Mouse (Mus musculus): Measurements from ENCODE around the gene Dst.

Dst gene

DNA sequence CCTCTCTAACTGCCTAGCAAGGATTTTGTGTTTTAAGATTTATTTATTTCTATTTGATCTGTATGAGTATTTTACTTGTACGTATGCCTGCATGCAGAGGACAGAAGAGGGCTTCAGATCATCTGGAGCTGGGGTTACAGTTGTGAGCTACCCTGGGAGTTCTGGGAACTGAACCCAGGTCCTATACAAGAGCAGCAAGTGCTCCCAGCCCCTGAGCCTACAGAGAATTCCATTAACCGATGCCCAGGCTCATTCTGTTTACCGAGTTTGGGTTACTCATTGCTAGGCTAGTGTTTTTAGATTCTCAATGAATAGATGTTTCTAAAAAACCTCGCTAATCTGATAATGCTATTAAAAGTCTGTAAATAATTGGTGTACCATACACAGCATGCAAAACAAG, 67.3 kb downstream of the Dst start:
- no peak for DNase-seq (ENCODE audit: low read depth, low spot score)

DNA sequence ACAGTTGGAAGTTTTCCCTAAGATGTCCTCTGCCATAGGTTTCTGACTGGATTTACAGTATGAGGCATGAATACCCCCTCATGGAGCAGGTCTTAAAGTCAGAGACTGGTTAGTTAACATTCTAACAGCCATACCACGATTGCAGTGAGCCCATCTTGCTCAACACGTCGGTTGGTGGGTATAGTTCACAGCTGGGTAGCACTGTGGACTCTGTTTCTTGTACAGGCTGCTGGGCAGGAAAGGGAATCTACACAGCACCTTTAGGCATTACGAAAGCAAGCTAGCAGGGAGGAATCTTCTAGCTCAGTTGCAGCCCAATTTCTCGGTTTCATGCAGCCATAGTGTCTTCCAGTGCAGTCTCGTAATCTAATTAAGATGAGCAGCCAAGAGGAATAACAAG, 69.8 kb downstream of the Dst start:
- no peak for DNase-seq (ENCODE audit: low read depth, low spot score)

DNA sequence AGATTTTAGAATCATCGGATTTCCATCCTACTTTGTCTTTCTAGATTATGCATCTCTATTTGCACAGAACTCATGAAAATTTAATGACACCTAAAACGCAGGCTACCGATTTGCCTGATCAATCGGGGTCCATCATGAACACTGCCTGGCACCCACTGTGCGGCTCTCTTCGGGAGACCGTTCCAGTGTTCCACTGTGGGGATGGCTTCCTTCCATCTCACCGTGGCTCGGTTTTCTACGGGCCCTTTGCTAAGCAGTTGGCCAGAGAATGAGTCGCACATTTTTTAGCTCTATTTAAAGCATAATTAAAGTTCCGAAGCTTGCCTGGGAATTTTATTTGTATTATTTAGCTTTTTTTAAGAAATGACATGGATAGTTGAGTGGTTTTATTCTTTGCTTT, 72.4 kb downstream of the Dst start:
- no peak for DNase-seq (ENCODE audit: low read depth, low spot score)

DNA sequence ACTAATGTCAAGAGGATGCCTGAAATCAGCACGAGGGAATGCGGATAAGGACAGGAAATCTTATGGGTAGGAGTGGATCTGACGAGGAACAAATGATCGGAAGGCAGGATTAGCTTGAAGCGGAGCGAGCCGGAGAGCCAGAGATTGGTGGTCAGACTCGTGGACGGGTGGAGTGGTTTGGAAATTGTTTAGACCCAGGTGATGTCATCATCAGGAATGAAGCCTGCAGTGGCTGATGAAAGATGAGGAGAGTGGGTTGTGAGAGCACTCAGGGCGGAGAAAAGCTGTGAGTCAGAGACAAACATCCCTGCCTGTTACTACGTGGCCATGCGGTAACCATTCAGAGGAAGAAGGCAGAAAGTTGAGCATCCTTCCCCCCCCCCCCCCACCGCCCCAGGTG, 81.6 kb downstream of the Dst start:
- DNase-seq (ENCODE audit: low read depth, low spot score): no peak

DNA sequence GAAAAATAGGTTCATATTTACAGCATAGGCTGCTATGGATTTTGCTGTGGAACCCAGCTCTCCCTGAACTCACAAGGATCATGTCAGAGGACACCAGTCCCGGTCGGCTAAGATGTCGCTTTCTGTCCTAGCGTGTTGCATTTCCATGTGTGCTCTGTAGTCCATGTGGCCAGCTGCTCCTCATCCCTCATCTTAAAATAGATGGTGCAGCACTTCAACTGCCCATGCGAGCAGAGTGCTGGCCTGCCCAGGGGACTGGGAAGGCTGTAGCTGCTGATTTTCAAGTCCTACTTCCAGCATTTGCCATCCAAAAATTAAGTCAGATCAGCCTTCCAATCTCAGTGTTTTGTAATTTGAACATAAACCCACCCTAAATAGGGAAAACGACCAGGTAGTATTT, 83.0 kb downstream of the Dst start:
- DNase-seq (ENCODE audit: low read depth, low spot score): peak; percentile 39

DNA sequence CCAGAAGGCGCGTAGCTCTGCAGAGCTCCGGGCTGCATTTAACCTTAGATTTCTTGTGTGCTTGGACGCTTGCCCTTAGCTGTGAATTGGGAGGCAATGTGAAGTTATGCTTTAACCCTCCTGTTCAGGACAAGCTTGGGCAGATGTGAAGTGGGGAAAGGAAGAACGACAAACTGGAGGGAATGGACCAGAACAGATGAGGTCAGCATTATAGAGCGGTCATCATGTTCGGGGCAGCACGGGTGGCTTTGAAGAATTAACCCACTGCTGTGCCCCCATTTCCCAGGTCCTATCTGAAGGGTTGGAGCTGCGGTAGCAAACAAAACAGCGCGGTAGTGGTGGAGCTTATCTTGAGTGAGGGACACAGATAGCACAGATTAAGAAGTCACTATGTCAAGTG, 84.8 kb downstream of the Dst start:
- DNase-seq (ENCODE audit: low read depth, low spot score): no peak

DNA sequence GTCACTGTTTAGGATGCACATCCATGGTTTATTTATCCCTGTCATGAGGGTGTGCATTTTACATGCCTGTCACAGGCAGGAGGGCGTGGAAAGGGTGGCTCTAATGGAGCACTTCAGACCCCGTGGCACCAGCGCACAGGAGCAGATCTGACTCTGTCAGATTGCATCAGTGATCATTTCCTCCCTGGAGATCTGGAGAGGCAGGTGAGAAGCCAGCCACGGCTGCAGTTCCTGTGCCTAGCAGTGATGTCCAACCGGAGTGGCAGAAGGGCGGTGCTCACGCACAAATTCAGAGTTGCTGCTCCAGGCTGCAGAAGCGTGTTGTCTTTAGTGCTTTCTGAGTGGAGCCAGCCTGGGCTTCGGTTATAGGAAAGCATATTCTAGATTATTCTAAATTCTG, 86.2 kb downstream of the Dst start:
- no peak for DNase-seq (ENCODE audit: low read depth, low spot score)

DNA sequence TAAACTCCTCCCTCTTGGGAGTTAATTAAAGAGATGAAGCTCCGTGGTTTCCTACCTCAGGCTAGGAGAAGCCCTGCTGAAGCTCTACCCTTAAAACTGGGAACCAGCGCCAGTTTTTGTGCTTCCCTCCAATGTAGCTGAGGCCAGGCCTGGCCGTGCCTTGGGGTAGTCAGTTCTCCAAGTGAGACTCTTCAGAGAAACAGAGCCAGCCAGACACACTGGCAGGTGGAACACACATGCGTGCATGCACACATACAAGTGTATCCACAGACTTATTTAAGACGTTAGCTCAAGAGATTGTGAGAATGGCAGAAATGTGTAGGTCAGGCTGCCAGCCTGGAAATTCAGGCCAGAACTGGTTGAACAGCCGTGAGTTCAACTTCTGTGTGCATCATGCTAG, 87.4 kb downstream of the Dst start:
- DNase-seq (ENCODE audit: low read depth, low spot score): no peak

DNA sequence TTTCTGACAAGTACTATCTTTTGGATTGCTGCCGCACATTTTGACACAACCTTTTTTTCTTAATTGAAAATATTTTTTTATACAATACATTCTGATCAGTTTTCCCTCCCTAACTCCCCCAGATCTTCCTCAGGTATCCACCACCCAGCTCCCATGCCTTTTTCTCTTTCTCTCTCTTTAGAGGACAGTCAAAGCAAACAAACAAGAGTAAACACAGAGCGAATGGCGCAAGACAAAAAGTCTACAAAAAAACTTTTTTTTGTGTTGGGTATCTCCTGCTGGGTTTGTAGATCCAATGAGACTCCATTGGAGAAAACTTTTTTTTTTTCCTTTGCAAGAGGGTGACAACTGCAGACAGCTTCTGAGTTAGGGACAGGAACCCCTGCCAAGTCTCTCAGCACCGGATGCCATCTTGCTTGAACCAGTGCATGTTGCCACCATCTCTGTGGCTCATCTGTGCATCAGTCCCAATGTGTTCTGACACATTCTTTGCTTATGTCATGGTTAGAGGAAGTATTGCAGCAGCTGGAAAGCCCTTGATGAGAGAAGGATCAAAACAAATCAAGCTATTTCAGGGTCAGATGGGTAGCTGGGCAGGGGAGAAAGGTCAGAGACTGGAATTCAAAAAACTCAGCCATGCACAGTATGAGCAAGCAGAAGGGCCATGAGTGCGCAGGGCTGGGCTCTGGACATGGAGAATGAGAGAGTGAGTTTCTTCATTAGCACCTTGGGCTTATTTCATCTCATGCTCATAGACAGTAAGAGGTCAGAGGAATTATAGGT, 88.3 kb downstream of the Dst start:
- peak; percentile 51 for DNase-seq (ENCODE audit: low read depth, low spot score)

DNA sequence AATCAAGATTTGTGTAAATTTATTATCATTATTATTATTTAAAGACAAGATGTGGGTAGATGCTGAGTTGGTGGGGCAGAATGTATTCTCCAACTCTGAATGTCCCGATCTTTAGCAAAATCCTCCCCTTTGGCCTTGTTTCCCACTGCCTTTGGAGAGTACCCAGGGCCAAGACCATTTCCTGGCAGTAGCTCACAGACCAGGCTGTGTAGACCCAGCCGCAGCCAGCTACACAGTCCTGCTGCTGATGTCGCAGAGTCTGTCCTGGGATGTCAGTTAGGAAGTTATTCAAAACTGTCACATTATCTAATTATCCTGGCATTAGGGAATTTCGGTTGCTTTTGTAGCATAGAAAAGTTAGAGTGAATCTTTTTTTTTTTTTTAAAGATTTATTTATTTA, 94.3 kb downstream of the Dst start:
- no peak for DNase-seq (ENCODE audit: low read depth, low spot score)

DNA sequence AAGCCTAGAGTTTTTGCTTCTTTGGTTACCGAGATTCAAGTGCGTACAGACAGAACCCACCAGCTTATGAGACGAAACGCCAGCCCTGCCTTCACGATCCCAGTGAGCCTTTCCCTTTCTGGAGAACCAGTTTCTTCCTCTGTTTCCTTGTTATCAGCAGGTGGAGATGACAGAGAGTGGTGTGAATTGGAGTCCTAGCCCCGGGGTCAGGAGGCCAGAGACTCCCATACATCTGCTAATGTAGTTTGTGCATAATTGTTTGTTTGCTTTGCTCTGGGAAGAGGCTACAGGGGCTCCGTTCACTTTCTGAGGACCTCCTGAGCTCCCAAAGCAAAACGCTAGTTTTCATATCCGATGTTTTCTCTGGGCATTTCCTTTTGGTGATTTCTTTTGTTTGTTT, 94.9 kb downstream of the Dst start:
- DNase-seq (ENCODE audit: low read depth, low spot score): no peak

DNA sequence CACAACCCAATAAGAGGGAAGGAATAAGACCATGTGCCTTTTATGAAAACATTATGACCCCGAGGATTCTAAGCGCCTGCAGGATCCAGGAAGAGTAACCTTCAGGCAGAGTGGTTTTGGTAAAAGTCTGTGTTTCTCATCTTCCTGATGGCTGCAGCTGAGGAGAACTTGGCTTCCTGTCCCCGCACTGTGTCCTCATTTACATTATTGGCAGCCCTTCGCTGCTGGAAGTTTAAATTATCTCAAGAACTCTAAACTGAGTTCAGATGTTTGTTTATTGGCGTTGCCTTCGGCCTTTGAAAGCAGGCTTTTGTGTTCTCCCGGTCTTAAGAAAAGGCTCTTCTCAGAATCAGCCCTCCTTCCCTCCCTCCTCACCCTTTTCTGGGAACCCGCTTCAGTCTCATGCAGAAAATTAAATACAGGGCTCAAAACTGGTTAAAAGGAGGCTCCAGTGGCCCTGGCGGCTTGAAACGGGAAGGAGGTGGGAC, 97.3 kb downstream of the Dst start:
- DNase-seq (ENCODE audit: low read depth, low spot score): peak; percentile 62

DNA sequence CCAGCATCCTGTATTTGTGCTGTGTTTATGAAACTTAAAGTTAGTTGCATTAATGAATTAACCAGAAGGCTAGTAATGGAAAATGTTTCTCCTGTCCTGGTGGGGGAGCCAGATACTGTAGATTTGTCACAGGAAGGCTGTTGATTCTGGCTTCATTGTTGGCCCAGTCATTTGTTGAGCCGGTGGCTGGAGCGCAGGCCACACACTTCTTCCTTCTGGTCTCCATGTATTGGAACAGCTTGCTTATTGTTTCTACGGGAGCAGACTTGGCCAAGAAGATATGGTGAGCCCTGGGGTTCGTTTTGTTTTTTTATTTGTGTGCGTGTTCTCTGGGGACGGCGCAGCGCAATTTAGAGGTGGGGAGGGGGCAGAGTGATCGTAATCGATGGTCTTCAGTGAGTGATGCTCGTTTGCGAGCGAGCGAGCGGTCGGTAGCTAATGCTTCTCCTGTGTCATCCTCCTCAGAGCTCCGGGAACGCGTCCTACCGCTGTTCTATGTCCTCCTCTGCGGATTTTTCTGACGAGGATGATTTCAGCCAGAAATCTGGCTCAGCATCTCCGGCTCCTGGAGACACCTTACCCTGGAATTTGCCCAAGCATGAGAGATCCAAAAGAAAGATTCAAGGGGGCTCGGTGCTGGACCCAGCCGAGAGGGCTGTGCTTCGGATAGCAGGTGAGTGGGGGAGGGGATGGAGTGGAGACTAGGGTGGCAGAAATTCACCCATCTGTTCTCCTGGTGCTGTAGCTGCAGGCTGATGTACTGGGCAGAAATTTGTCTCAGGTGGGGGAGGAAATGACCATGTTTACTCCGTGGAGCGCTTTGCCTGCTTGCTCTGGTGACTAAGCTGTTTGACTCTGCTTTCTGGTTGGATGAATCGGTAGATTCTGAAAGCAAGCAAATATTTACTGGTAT, 98.0 kb downstream of the Dst start:
- peak; percentile 74 for DNase-seq (ENCODE audit: low read depth, low spot score)

DNA sequence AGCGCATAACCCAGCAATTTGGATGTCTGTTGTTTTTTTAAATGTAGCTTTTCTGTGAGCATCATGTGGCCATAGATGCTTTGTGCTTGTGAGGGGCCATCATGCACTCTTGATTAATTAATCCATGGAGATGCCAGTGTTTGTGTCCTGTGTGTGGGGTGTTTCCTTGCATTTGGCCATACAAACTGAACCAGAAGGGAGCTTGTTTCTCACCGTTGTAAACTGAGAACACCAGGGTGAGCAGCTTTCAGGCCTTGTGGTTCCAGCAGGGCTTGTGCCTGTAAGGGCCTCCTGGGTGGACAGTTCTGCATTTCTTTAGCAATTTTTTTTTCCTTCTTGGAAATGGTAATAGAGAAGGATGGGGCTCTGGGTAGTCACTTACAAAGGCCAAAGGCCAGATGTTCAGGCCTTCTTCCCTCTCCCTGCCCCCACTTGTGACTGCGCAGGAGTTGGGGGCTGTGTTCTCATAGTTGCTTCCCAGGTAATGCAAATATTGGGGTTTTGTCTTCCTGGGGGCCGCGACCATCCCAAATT, 98.9 kb downstream of the Dst start:
- no peak for DNase-seq (ENCODE audit: low read depth, low spot score)

DNA sequence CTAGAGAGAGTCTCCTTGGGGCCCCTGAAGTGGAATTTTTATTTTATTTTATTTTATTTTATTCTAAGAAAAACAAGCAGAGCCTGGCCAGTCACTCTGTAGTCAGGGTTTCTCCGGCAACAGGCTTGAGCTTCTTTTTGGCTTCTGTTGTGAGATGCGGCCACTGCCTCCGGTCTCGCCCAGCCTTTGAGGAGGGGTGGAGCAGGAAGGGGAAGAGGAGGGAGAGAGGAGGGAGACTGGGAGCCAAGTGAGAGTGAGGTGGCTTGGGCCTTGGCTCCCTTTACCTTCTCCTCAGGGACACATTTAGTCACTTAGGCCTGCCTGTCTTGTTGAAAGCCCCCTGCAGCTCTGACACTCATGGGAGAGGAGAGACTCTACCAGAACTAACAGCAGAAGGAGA, 99.4 kb downstream of the Dst start:
- DNase-seq (ENCODE audit: low read depth, low spot score): no peak

DNA sequence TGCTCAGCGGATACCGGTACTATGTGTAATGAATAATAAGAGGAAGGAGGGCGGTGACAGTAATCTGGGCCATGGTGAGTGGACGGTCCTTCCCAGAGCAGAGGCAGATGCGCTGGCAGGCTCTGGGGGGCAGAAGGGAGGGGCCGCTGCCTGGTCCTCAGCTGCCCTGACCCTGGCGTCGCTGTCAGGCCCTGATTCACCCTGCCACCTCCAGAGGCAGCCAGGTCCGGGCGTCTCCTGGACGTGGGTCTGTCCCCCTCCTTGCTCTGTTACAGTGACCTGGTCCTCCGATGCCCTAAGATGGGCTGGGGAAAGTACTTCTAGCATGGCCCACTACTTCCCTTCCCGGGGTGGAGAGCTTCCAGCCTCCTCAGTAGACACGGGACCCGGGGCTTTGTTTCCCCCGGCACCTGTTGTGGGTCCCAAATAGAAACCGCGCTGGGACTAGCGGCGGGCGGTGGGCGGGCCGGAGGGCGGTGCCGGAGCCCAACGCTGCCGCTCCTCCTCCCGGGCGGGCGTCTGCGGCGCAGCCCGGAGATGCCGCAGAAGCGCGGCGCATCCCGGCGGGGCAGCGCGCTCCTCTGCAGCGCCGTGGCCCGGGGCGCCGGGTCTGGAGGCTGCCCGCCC, 103.1 kb downstream of the Dst start:
- peak; percentile 72 for DNase-seq (ENCODE audit: low read depth, low spot score)

DNA sequence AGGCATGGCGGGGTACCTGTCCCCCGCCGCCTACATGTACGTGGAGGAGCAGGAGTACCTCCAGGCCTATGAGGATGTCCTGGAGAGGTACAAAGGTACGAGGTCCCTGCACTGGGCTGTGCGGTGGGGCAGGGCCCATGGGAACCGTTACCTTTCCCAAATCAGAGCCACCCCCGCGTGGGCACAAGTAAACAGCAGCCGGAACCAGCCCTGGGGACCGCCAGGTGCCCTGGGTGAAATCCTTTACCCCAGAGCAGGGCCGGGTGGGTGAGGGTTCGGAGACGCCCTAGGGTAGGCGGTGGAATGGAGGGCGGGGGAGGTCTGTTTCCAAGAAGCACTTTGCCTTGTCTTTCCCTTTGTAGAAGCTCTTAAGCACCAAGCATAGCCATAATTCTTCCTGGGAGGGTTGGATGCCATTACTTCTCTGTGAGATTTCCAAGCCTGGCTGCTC, 103.8 kb downstream of the Dst start:
- peak; percentile 66 for DNase-seq (ENCODE audit: low read depth, low spot score)

DNA sequence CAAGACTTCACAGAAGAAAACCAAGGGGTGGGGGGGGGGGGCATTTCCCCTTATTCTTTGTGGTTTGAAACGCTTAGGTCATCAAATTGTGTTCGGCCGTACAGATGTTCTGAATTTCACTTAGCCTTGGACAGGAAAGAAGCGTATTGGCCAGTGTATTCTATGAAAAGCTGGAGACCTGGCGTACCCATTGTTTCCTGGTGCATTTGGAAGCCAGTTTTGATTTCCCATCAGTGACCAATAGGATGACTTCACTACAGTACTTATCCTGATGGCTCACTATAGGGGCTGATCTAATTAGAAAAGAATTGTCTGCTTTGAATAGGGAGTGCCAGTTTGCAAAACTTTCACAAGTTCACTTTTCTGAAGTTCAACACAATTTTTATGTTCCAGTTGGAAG, 105.5 kb downstream of the Dst start:
- no peak for DNase-seq (ENCODE audit: low read depth, low spot score)

DNA sequence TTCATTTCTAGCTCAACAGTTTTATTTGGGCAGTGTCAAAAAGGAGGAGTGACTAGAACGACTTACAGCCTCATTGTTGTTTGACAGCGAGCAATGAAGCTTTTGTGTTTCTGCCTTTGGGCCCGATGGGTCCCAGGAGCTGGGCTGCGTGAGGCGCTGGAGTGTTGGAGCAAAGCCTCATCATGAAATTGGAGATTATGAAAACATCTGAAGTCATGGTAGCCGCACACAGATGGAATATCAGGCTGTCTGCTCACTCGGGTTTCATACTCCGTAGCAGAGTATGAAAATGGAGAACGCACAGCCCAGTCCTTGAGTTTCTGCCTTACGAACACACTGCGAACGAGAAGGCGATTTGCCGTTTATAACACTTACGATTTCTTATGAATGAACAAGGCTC, 108.8 kb downstream of the Dst start:
- DNase-seq (ENCODE audit: low read depth, low spot score): no peak

DNA sequence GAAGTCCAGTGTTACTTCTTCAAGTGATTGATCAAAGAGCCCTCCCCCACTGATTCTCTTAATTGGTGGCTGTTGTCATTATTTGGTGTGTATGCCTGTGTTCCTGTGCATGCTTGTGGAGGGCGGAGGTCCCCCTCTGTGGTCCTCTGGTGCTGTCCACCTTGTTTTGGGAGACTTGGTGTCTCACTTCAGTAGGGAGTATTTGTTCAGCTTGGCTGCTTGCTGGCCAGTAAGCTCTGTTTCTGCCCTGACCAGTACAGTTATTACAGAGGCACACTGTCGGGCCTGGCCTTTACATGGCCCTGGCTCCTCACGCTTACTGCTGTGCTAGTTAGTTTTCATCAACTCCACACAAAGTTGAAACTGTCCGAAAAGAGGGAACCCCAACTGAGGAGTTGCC, 109.3 kb downstream of the Dst start:
- no peak for DNase-seq (ENCODE audit: low read depth, low spot score)

DNA sequence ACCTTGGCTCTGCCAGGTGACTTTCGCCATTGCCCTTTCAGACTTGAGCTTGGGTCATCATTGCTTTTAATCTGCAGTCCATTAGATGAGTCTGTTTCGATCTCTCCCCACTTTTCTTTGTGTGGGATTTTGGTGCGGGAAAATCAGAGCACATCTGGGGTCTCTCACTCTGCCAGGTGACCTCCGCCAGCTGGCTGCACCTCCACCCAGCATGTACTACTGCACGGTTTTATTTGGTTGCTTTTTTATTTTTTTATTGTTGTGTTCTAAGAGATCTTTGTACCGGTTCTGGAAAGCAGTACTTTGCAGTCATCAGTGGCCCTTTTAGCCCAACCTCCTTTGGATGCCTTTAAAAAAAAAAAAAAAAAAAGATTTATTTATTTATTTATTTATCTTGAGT, 112.6 kb downstream of the Dst start:
- DNase-seq (ENCODE audit: low read depth, low spot score): no peak

DNA sequence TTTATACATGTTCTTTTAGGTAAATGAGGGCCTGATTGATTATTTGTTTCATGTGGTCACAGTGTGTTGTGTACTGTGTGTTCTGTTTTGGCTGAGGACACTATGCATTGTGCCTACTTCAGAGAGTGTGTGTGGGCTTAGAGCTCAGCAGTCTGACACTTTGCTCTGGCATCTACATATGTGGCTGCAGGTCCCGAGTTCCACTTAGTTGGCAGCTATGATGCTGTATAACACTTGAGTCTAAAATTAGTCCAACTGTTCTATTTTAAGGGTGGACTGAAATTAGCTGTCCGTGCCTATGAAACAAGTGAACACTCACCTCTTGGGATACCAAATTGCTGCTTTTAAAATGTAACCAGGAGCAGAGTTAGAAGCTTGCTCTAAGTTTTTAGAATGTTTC, 113.5 kb downstream of the Dst start:
- no peak for DNase-seq (ENCODE audit: low read depth, low spot score)
